Mouse (Mus musculus): ENCODE data around the gene Golph3l. TPM values are rescaled to one million over a fixed set of nuclear protein-coding genes. Genes with fewer than 3 reads are reported as not detected.
A peak's percentile ranks its signal among the peaks of the same experiment; 100 is the strongest.

The Golph3l gene
- polyA plus RNA-seq, 1 experiment: 11.8 TPM

- peak overlapping the region; percentile 34; the same call in 1 of the 2 replicates for H3K27ac ChIP-seq (ENCODE audit: control insufficient read depth, insufficient read depth, low read depth, low read length, poor library complexity)
- no peak for TF ChIP-seq POLR2A (IDR thresholded peaks at IDR 0.05; ENCODE audit: borderline replicate concordance, control insufficient read depth, low read depth, low read length)
- TF ChIP-seq CTCF (IDR thresholded peaks at IDR 0.05; ENCODE audit: control insufficient read depth, insufficient read depth, low read length): no peak
- H3K4me1 ChIP-seq (ENCODE audit: control insufficient read depth, insufficient read depth, low read length): peaks cover 9% of the 10 kb centered on the region
- H3K4me3 ChIP-seq (replicated peaks; ENCODE audit: control insufficient read depth, low read depth, low read length): peak overlapping the region; percentile 78
- 7% methylated on average over 2 of the region's 2 CpGs for WGBS
Measured at GRCm38 (mm10) chr3:95660788-95661478, 72.2 kb downstream of the Golph3l start.

DNA sequence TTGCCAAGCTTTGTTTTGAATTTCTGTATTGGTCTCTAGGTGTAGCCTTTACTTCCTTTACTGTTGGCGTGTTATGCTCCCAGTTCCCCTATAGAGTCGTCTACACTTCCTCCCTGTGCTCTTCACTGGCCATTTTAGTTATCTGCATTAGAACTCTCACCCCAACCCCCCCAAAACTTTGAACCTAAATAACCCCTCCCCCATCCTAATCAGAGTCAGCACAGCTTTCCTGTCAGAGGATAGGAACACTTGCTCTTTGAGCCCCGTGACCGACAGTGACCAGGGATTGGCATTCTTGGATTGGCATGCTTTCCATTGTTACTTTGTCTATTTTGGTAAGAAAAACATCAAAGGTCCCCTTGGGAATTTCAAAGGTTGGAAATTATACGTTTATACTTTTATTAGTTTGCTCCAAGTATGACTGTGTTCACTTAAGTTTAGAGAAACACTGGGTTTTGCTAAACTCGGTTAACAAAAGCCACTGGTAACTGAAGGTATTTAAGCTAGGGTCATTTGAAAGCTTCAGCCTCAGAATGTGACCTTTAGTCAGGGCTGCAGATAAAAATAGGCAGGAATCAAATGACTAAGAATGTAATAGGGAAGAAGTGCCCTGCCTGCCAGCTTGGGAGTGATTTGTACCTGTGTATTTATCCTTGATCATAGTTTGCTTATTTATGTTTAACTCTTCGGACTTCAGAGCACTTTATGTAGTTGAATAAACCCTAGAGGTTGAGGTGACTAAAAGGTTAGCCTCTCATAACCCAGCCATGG, 73.4 kb downstream of the Golph3l start:
- H3K4me1 ChIP-seq (ENCODE audit: control insufficient read depth, insufficient read depth, low read length): peaks cover 11% of the 10 kb centered on the region
- peak overlapping the region; percentile 68 for H3K4me3 ChIP-seq (replicated peaks; ENCODE audit: control insufficient read depth, low read depth, low read length)
- H3K27ac ChIP-seq (ENCODE audit: control insufficient read depth, insufficient read depth, low read depth, low read length, poor library complexity): no peak overlapping the region
- 16% methylated on average over 7 of the region's 7 CpGs for WGBS
- TF ChIP-seq POLR2A (IDR thresholded peaks at IDR 0.05; ENCODE audit: borderline replicate concordance, control insufficient read depth, low read depth, low read length): no peak
- TF ChIP-seq CTCF (IDR thresholded peaks at IDR 0.05; ENCODE audit: control insufficient read depth, insufficient read depth, low read length): no peak

GRCm38 (mm10) chr3:95662724-95663449, 74.2 kb downstream of the Golph3l start:
- peak overlapping the region; percentile 59; the same call in 1 of the 2 replicates for H3K27ac ChIP-seq (ENCODE audit: control insufficient read depth, insufficient read depth, low read depth, low read length, poor library complexity)
- WGBS: 40% methylated on average over 7 of the region's 7 CpGs
- peak overlapping the region; percentile 35 for H3K4me3 ChIP-seq (replicated peaks; ENCODE audit: control insufficient read depth, low read depth, low read length)
- no peak for TF ChIP-seq POLR2A (IDR thresholded peaks at IDR 0.05; ENCODE audit: borderline replicate concordance, control insufficient read depth, low read depth, low read length)
- TF ChIP-seq CTCF (IDR thresholded peaks at IDR 0.05; ENCODE audit: control insufficient read depth, insufficient read depth, low read length): no peak
- peaks cover 11% of the 10 kb centered on the region for H3K4me1 ChIP-seq (ENCODE audit: control insufficient read depth, insufficient read depth, low read length)

- WGBS: 45% methylated on average over 2 of the region's 2 CpGs
- TF ChIP-seq CTCF (IDR thresholded peaks at IDR 0.05; ENCODE audit: control insufficient read depth, insufficient read depth, low read length) (no peak), POLR2A (IDR thresholded peaks at IDR 0.05; ENCODE audit: borderline replicate concordance, control insufficient read depth, low read depth, low read length) (no peak)
- H3K4me3 ChIP-seq (replicated peaks; ENCODE audit: control insufficient read depth, low read depth, low read length): peak overlapping the region; percentile 23
- H3K4me1 ChIP-seq (ENCODE audit: control insufficient read depth, insufficient read depth, low read length): peaks cover 14% of the 10 kb centered on the region
- peak overlapping the region; percentile 6; the same call in 1 of the 2 replicates for H3K27ac ChIP-seq (ENCODE audit: control insufficient read depth, insufficient read depth, low read depth, low read length, poor library complexity)
Measured at GRCm38 (mm10) chr3:95663486-95663885, 74.8 kb downstream of the Golph3l start.

DNA sequence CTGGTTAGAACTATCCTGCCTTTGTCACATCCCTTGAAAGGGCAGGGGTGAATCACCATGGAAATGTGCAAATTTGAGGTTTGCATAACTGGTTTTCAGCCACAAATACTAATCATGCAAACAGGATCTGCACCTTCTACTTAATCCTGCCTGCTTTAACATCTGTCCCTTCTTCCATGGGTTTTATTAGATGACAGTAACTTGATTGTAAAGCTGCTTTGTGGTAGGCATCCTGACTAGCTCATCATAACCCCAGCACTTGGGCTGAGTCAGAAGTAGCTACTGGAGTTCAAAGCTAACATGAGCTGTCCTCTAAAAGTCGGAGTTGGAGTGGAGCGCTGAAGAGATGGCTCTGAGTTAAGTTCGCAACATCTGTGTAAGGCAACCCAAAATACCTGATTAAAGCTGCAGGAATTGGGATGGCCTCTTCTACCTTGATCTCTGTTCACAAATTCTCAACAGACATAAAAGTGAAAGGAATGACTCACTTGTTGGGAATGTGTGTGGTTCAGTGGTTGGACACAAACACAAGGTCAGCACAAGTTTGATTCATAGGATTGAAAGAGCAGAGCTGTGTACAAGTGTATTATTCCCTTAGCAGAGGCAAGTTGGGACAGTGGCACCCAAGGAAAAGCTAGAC, 75.4 kb downstream of the Golph3l start:
- Histone ChIP-seq H3K27ac (ENCODE audit: control insufficient read depth, insufficient read depth, low read depth, low read length, poor library complexity) (no peak overlapping the region; the same call in 1 of the 2 replicates), H3K4me3 (replicated peaks; ENCODE audit: control insufficient read depth, low read depth, low read length) (no peak overlapping the region), H3K4me1 (ENCODE audit: control insufficient read depth, insufficient read depth, low read length) (peaks cover 16% of the 10 kb centered on the region)
- TF ChIP-seq POLR2A (IDR thresholded peaks at IDR 0.05; ENCODE audit: borderline replicate concordance, control insufficient read depth, low read depth, low read length) (no peak), CTCF (IDR thresholded peaks at IDR 0.05; ENCODE audit: control insufficient read depth, insufficient read depth, low read length) (no peak)
- 85% methylated on average over 3 of the region's 3 CpGs for WGBS

DNA sequence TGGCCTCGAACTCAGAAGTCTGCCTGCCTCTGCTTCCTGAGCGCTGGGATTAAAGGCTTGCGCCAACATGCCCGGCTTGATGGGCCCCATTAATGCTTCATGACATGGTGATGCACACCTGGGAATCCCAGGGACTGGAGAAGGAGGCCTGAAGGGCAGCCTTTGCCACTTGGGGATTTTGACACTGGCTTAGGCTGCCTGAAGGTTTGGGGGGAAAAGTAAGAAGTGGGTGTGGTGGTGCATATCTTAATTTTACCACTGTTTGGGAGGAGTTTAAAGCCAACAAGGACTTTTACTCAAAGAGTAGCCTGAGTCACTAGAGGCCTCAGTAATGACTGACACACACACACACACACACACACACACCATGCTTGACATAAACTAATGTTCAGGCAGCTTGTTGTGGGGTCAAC, 76.2 kb downstream of the Golph3l start:
- Histone ChIP-seq H3K4me3 (replicated peaks; ENCODE audit: control insufficient read depth, low read depth, low read length) (no peak overlapping the region), H3K4me1 (ENCODE audit: control insufficient read depth, insufficient read depth, low read length) (peaks cover 19% of the 10 kb centered on the region)

DNA sequence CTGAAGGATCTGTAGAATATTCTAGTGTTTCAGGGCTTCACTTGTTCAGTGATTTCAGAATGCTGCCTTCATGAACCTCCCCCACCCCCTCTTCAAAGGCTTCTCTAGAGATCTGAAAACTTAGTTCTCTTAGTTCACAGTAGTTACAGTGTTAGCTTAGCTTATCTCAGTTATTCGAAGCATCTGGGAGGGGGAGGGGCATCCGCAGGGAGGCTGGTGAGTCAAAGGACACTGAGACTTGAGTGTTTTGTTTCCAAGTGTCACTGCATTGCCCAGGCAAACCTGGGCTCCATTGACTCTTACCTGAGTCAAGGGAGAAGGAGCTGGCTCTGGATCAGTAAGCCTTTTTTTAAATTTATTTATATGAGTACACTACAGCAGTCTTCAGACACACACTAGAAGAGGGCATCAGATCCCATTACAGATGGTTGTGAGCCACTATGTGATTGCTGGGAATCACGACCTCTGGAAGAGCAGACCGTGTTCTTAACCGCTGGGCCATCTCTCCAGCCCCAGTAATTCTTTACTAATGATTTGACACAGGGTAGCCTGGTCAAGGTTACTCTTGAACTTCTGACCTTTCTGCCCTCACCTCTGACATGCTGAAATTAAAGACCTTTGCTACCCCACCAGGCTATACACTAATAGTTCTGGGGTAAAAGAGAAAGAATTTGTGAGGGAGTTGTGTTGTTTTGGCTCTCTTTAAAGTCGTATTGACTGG, 77.5 kb downstream of the Golph3l start:
- 70% methylated on average over 6 of the region's 6 CpGs for WGBS
- no peak for TF ChIP-seq POLR2A (IDR thresholded peaks at IDR 0.05; ENCODE audit: borderline replicate concordance, control insufficient read depth, low read depth, low read length)
- no peak for TF ChIP-seq CTCF (IDR thresholded peaks at IDR 0.05; ENCODE audit: control insufficient read depth, insufficient read depth, low read length)

More for the DNA sequence above, 76.2 kb downstream of the Golph3l start:
- no peak for TF ChIP-seq CTCF (IDR thresholded peaks at IDR 0.05; ENCODE audit: control insufficient read depth, insufficient read depth, low read length)
- peak overlapping the region; percentile 48; the same call in 1 of the 2 replicates for H3K27ac ChIP-seq (ENCODE audit: control insufficient read depth, insufficient read depth, low read depth, low read length, poor library complexity)
- 84% methylated on average over 4 of the region's 4 CpGs for WGBS

More for the DNA sequence above, 77.5 kb downstream of the Golph3l start:
- no peak overlapping the region; the same call in 1 of the 2 replicates for H3K27ac ChIP-seq (ENCODE audit: control insufficient read depth, insufficient read depth, low read depth, low read length, poor library complexity)
- no peak overlapping the region for H3K4me3 ChIP-seq (replicated peaks; ENCODE audit: control insufficient read depth, low read depth, low read length)
- peaks cover 20% of the 10 kb centered on the region for H3K4me1 ChIP-seq (ENCODE audit: control insufficient read depth, insufficient read depth, low read length)
